Mouse (Mus musculus) forebrain, embryonic 15.5 days (tissue): ENCODE results near the gene Spock2. TPM values are rescaled to one million over a fixed set of nuclear protein-coding genes. Genes with fewer than 3 reads are reported as not detected.

Experiments
- microRNA-seq: library from miRNA; unstranded; fragments of <30 nt; microRNA quantifications from one replicate; pipeline ENCODE4, GENCODE M21; 2016
- polyA plus RNA-seq: library from polyadenylated mRNA; unstranded; fragments of >200 nt; fragmentation: Nextera tagmentation; extraction: Ambion mirVana; gene quantifications from 2 replicates; pipeline ENCODE4 v1.2.1, GENCODE M21; 2015

Spock2 gene
- polyA plus RNA-seq, 1 experiment from 2014 or later = 48.1 TPM

Small RNA genes within 50 kb of the gene (microRNA-seq; reads per million reads assigned to microRNA genes)
- 0.88 reads per million for gene Mir6906

Other genes starting within 250 kb of the Spock2 start
- gene Dnajb12, start 226.7 kb upstream of the Spock2 start, polyA plus RNA-seq = 16.9 and 17.5 TPM in 2 replicates
- 90.0 and 92.5 TPM in 2 replicates for gene Ddit4, start 154.4 kb upstream of the Spock2 start, polyA plus RNA-seq
- gene Ascc1, start 103.4 kb upstream of the Spock2 start, polyA plus RNA-seq = 47.9 and 48.9 TPM in 2 replicates
- 117 TPM in 2 replicates for gene Anapc16, start 103.1 kb upstream of the Spock2 start, polyA plus RNA-seq
- 1.2 and 1.5 TPM in 2 replicates for gene Chst3, start 113.0 kb downstream of the Spock2 start, polyA plus RNA-seq
- 141 and 169 TPM in 2 replicates for gene Psap, start 171.4 kb downstream of the Spock2 start, polyA plus RNA-seq
- 1.4 and 2.4 TPM in 2 replicates for gene Vsir, start 240.6 kb downstream of the Spock2 start, polyA plus RNA-seq